Mouse (Mus musculus) embryonic fibroblast, embryonic 13.5 days (primary cell): ENCODE data around the gene 1700021F05Rik.

Source experiments
- CTCF ChIP-seq: IDR thresholded peaks from 2 replicates; pipeline ENCODE4 v1.5.1; 2011; ENCODE audit warnings: mild to moderate bottlenecking, control low read depth, low read length, moderate library complexity, borderline replicate concordance; ENCODE audit not compliant: insufficient read depth
- POLR2A ChIP-seq: IDR thresholded peaks from 2 replicates; pipeline ENCODE4 v1.6.1; 2011; ENCODE audit warnings: low read depth, mild to moderate bottlenecking, control low read depth, low read length, moderate library complexity

GRCm38 (mm10) chr10:43537652-43538051 is 3.1 kb downstream of the 1700021F05Rik start:
- TF ChIP-seq CTCF (no peak), POLR2A (no peak)
